Mouse (Mus musculus) retina, postnatal 7 days (tissue): ENCODE data around the gene Gm17018.

Experiments
- DNase-seq: peaks from one replicate; pipeline ENCODE4 v3.0.0-alpha.2; 2012; ENCODE audit warnings: low read depth, low spot score

The Gm17018 gene

GRCm38 (mm10) chr19:45549128-45549915 is 11.1 kb upstream of the Gm17018 start:
- no peak for DNase-seq

- no peak for DNase-seq
Observed at GRCm38 (mm10) chr19:45549948-45550347, 10.5 kb upstream of the Gm17018 start.

- no peak for DNase-seq
Observed at GRCm38 (mm10) chr19:45552187-45552586, 8.2 kb upstream of the Gm17018 start.

- DNase-seq = no peak
Observed at GRCm38 (mm10) chr19:45554136-45554535, 6.3 kb upstream of the Gm17018 start.

GRCm38 (mm10) chr19:45565925-45566715 is 5.7 kb downstream of the Gm17018 start:
- no peak for DNase-seq

GRCm38 (mm10) chr19:45567367-45567766 is 7.0 kb downstream of the Gm17018 start:
- DNase-seq = peak; percentile 53

GRCm38 (mm10) chr19:45573033-45573432 is 12.6 kb downstream of the Gm17018 start:
- DNase-seq = no peak

GRCm38 (mm10) chr19:45573861-45574267 is 13.4 kb downstream of the Gm17018 start:
- peak; percentile 67 for DNase-seq

- DNase-seq = no peak
Observed at GRCm38 (mm10) chr19:45574339-45574898, 14.0 kb downstream of the Gm17018 start.

- DNase-seq = no peak
Observed at GRCm38 (mm10) chr19:45574941-45575631, 14.7 kb downstream of the Gm17018 start.

- no peak for DNase-seq
Observed at GRCm38 (mm10) chr19:45575632-45576001, 15.2 kb downstream of the Gm17018 start.

- no peak for DNase-seq
Observed at GRCm38 (mm10) chr19:45577141-45577750, 16.8 kb downstream of the Gm17018 start.

- DNase-seq = no peak
Observed at GRCm38 (mm10) chr19:45578976-45579375, 18.6 kb downstream of the Gm17018 start.

- no peak for DNase-seq
Observed at GRCm38 (mm10) chr19:45579416-45579815, 19.0 kb downstream of the Gm17018 start.

- DNase-seq = no peak
Observed at GRCm38 (mm10) chr19:45580235-45580634, 19.8 kb downstream of the Gm17018 start.

GRCm38 (mm10) chr19:45581257-45581656 is 20.8 kb downstream of the Gm17018 start:
- no peak for DNase-seq

- DNase-seq = no peak
Observed at GRCm38 (mm10) chr19:45582161-45582560, 21.7 kb downstream of the Gm17018 start.

- DNase-seq = no peak
Observed at GRCm38 (mm10) chr19:45583136-45583535, 22.7 kb downstream of the Gm17018 start.

GRCm38 (mm10) chr19:45584856-45585620 is 24.6 kb downstream of the Gm17018 start:
- no peak for DNase-seq

- no peak for DNase-seq
Observed at GRCm38 (mm10) chr19:45586850-45587249, 26.4 kb downstream of the Gm17018 start.
